Mouse (Mus musculus): Measurements from ENCODE around the gene Haus3. TPM values are rescaled to one million over a fixed set of nuclear protein-coding genes. Genes with fewer than 3 reads are reported as not detected.

Gene Haus3
- polyA plus RNA-seq, 1 experiment, result 47.6 TPM

GRCm38 (mm10) chr5:34132731-34133130 is 36.6 kb downstream of the Haus3 start:
- Histone ChIP-seq H3K27ac (ENCODE audit: insufficient read depth, low read length) (no peak overlapping the region), H3K36me3 (ENCODE audit: control insufficient read depth, insufficient read depth, low read length, poor library complexity, severe bottlenecking) (no peaks in the 10 kb centered on the region), H3K4me3 (ENCODE audit: low read depth, low read length) (no peak overlapping the region), H3K9ac (ENCODE audit: low read depth, poor library complexity, severe bottlenecking) (no peak overlapping the region), H3K4me1 (ENCODE audit: control insufficient read depth, insufficient read depth, low read length) (no peaks in the 10 kb centered on the region), H3K9me3 (replicated peaks; ENCODE audit: control insufficient read depth, insufficient read depth, low read length, poor library complexity, severe bottlenecking) (no peaks in the 10 kb centered on the region), H3K27me3 (ENCODE audit: control insufficient read depth, insufficient read depth, low read length, poor library complexity, severe bottlenecking) (no peaks in the 10 kb centered on the region)
- no peak for TF ChIP-seq POLR2A (IDR thresholded peaks at IDR 0.05; ENCODE audit: insufficient read depth, low read length)
- TF ChIP-seq EP300 (IDR thresholded peaks at IDR 0.05; ENCODE audit: insufficient read depth, low read depth, low read length), result no peak
- no peak for TF ChIP-seq CTCF (IDR thresholded peaks at IDR 0.05; ENCODE audit: low read depth, low read length)

DNA sequence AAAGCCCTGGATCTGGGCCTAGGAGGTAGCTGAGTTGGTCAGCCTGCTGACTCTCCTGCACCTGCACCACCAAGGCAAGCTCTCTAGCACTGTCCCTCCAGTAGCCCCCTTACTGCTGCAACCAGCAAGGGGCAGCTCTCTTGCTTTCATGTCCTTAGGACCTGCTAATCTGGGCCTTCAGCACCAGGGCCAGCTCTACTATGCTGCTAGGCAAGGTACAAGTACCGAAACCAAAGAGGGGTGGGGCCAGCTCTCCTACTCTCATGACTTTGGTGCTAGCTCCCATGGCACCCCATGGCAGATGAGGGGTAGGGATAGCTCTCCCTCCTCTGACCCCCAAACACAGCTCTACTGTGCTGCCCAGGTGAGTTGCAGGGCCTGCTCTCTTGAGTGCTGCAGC is 45.2 kb downstream of the Haus3 start:
- H3K36me3 ChIP-seq (ENCODE audit: control insufficient read depth, insufficient read depth, low read length, poor library complexity, severe bottlenecking), result no peaks in the 10 kb centered on the region
- H3K27me3 ChIP-seq (ENCODE audit: control insufficient read depth, insufficient read depth, low read length, poor library complexity, severe bottlenecking), result no peaks in the 10 kb centered on the region
- no peaks in the 10 kb centered on the region for H3K4me1 ChIP-seq (ENCODE audit: control insufficient read depth, insufficient read depth, low read length)
- TF ChIP-seq EP300 (IDR thresholded peaks at IDR 0.05; ENCODE audit: insufficient read depth, low read depth, low read length), result no peak
- TF ChIP-seq POLR2A (IDR thresholded peaks at IDR 0.05; ENCODE audit: insufficient read depth, low read length), result no peak
- TF ChIP-seq CTCF (IDR thresholded peaks at IDR 0.05; ENCODE audit: low read depth, low read length), result no peak
- no peaks in the 10 kb centered on the region for H3K9me3 ChIP-seq (replicated peaks; ENCODE audit: control insufficient read depth, insufficient read depth, low read length, poor library complexity, severe bottlenecking)
- no peak overlapping the region for H3K27ac ChIP-seq (ENCODE audit: insufficient read depth, low read length)
- H3K4me3 ChIP-seq (ENCODE audit: low read depth, low read length), result no peak overlapping the region
- no peak overlapping the region for H3K9ac ChIP-seq (ENCODE audit: low read depth, poor library complexity, severe bottlenecking)

- Histone ChIP-seq H3K4me3 (ENCODE audit: low read depth, low read length) (no peak overlapping the region), H3K4me1 (ENCODE audit: control insufficient read depth, insufficient read depth, low read length) (no peaks in the 10 kb centered on the region), H3K9me3 (replicated peaks; ENCODE audit: control insufficient read depth, insufficient read depth, low read length, poor library complexity, severe bottlenecking) (no peaks in the 10 kb centered on the region), H3K9ac (ENCODE audit: low read depth, poor library complexity, severe bottlenecking) (no peak overlapping the region), H3K27me3 (ENCODE audit: control insufficient read depth, insufficient read depth, low read length, poor library complexity, severe bottlenecking) (no peaks in the 10 kb centered on the region), H3K36me3 (ENCODE audit: control insufficient read depth, insufficient read depth, low read length, poor library complexity, severe bottlenecking) (no peaks in the 10 kb centered on the region), H3K27ac (ENCODE audit: insufficient read depth, low read length) (no peak overlapping the region)
- TF ChIP-seq EP300 (IDR thresholded peaks at IDR 0.05; ENCODE audit: insufficient read depth, low read depth, low read length) (no peak), POLR2A (IDR thresholded peaks at IDR 0.05; ENCODE audit: insufficient read depth, low read length) (no peak), CTCF (IDR thresholded peaks at IDR 0.05; ENCODE audit: low read depth, low read length) (no peak)
Observed at GRCm38 (mm10) chr5:34119121-34119856, 50.0 kb downstream of the Haus3 start.

- Histone ChIP-seq H3K4me1 (ENCODE audit: control insufficient read depth, insufficient read depth, low read length) (no peaks in the 10 kb centered on the region), H3K9ac (ENCODE audit: low read depth, poor library complexity, severe bottlenecking) (no peak overlapping the region)
- no peak for TF ChIP-seq POLR2A (IDR thresholded peaks at IDR 0.05; ENCODE audit: insufficient read depth, low read length)
Observed at GRCm38 (mm10) chr5:34105681-34106080, 63.6 kb downstream of the Haus3 start.

More at GRCm38 (mm10) chr5:34105681-34106080, 63.6 kb downstream of the Haus3 start:
- Histone ChIP-seq H3K4me3 (ENCODE audit: low read depth, low read length) (no peak overlapping the region), H3K27ac (ENCODE audit: insufficient read depth, low read length) (no peak overlapping the region), H3K27me3 (ENCODE audit: control insufficient read depth, insufficient read depth, low read length, poor library complexity, severe bottlenecking) (no peaks in the 10 kb centered on the region), H3K9me3 (replicated peaks; ENCODE audit: control insufficient read depth, insufficient read depth, low read length, poor library complexity, severe bottlenecking) (no peaks in the 10 kb centered on the region), H3K36me3 (ENCODE audit: control insufficient read depth, insufficient read depth, low read length, poor library complexity, severe bottlenecking) (no peaks in the 10 kb centered on the region)

Other genes with a start within 250 kb of the Haus3 start
- gene Nelfa, start 233.1 kb downstream of the Haus3 start, polyA plus RNA-seq (2011; ENCODE audit: insufficient read depth, insufficient read length, low read depth, missing spikeins), result 51.2 and 56.1 TPM in 2 replicates
- 1.9 and 3.1 TPM in 2 replicates for gene Gm1673, start 186.1 kb downstream of the Haus3 start, polyA plus RNA-seq (2011; ENCODE audit: insufficient read depth, insufficient read length, low read depth, missing spikeins)
- gene Nat8l, start 173.5 kb downstream of the Haus3 start, polyA plus RNA-seq (2011; ENCODE audit: insufficient read depth, insufficient read length, low read depth, missing spikeins), result 0.63 and 0.84 TPM in 2 replicates
- 1.4 and 1.5 TPM in 2 replicates for gene Poln, start 79 bp downstream of the Haus3 start, polyA plus RNA-seq (2011; ENCODE audit: insufficient read depth, insufficient read length, low read depth, missing spikeins)
- 4.3 and 6.5 TPM in 2 replicates for gene Mxd4, start 18.2 kb upstream of the Haus3 start, polyA plus RNA-seq (2011; ENCODE audit: insufficient read depth, insufficient read length, low read depth, missing spikeins)
- 2.0 and 2.8 TPM in 2 replicates for gene Zfyve28, start 118.9 kb upstream of the Haus3 start, polyA plus RNA-seq (2011; ENCODE audit: insufficient read depth, insufficient read length, low read depth, missing spikeins)
- not detected in 2 replicates for gene Cfap99, start 119.1 kb upstream of the Haus3 start, polyA plus RNA-seq (2011; ENCODE audit: insufficient read depth, insufficient read length, low read depth, missing spikeins)
- 210 and 215 TPM in 2 replicates for gene Rnf4, start 166.8 kb upstream of the Haus3 start, polyA plus RNA-seq (2011; ENCODE audit: insufficient read depth, insufficient read length, low read depth, missing spikeins)
- gene Fam193a, start 200.4 kb upstream of the Haus3 start, polyA plus RNA-seq (2011; ENCODE audit: insufficient read depth, insufficient read length, low read depth, missing spikeins), result 38.3 and 40.2 TPM in 2 replicates

Measured in ES-Bruce4 (cell line).